Mouse (Mus musculus) fat pad, adult 2 months (tissue): ENCODE measurements around the gene Adora2a.
"Not testable (repeated sequence)": the region's sequence is repeated elsewhere in the genome, so short reads cannot be mapped to it uniquely, and the experiment has no call there.

Experiments
- DNase-seq: peaks from one replicate; pipeline ENCODE4 v3.0.0-alpha.2; 2011; ENCODE audit warnings: low read depth, low spot score; ENCODE audit errors: extremely low read depth

Gene Adora2a

DNA sequence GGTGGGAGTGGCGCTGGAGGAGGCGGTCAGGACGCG, at the start of gene Adora2a:
Gene Adora2a, plus strand, starts transcription at position 6 of the 36 bp plus-strand sequence.
- DNase-seq = no peak

DNA sequence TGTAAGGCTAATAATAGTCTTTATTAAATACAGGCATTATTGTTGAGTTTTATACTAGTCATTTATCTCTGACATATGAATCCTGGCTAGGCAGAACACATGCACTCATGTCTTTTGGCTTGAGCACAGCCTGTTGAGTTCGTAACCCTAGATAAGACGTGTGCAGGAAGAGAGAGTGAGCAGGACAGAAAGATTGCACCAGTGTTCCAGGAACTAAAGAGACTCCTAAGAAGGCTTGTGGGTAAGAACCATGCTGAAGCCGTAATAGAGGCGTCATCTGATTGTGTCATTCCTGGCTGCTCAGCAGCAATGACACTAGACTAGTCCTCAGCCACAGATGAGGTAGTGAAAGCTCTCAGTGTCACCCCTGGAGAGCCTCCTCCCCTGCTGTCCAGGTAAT, 43.7 kb upstream of the Adora2a start:
- DNase-seq = no peak

DNA sequence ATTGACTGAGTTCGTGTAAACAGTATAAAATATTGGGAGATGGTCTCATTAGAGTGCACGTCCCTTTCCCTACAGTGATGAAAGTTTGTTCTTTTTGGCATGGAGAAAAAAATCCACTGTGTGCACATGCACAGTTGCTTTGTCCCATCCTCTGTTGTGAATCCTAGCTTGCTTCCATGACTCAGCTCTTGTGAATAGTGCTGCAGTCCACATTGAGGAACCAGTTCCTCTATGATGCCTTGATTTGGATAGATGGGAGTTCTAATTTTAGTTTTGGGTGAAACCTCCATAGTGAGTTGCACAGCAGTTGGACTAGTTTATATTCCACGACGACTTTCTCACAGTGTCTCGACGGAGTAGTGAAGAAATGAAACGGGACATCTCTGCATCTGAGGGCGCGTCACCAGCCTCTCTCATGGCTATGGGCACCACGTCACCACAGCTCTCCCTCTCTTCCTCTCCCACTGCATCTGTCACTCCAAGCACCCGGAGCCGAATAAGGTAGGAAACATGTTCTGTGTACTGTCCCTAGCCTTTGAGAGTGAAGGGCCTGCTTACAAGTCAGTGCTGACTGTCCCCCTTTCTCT, 40.2 kb upstream of the Adora2a start:
- DNase-seq = no peak

DNA sequence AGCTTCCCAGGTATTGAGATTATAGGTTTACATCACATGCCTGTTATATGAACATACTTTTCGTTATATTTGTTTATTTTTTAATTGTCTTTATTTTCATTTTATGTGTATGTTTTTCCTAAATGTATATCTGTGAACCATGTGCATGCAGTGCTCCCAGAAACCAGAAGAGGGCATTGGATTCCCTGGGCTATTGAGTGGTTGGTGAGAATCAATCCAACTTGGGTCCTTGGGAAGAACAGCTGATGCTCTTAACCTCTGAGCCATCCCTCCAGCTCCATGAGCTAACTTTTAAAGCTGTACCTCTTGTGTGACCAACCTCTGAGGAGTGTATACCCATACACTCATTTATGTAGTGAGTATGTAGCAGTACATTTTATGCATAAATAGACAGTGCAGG, 39.2 kb upstream of the Adora2a start:
- DNase-seq = no peak

DNA sequence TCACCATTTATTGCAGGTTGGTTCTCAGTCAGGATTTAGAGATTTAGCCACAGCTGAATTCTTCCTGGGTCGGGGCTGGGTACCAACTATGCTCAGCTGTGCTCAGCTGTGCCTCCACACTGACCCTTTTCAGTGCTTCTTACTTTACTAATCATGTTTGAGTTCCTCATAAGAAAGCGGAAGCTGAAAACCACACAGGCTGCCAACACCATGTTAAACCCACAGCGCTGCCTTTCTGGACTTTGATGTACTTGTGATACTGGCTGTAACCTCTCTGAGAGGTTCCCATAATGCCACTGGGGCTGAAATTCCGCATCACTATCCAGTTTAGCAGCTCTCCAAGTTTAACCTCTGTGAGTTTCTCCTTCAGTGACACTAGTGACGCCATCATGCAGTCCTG, 34.0 kb upstream of the Adora2a start:
- no peak for DNase-seq

DNA sequence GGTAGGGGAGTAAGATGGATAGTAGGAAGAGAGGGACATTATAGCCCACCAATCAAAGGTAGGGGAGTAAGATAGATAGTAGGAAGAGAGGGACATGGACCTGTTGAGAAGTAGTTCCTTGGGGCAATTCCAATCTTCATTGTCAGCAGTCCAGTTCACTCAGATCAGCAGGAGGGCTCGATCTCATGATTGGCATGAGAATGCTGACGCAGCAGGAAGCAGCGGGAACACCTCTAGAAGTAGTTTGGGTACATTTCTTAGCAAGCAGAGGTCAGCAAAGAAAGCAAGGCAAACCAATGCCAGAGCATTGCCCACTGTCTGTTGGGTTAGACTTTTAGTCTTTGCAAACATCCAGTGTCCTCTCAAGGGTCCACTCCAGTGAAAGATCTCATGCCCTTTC, 32.9 kb upstream of the Adora2a start:
- no peak for DNase-seq

DNA sequence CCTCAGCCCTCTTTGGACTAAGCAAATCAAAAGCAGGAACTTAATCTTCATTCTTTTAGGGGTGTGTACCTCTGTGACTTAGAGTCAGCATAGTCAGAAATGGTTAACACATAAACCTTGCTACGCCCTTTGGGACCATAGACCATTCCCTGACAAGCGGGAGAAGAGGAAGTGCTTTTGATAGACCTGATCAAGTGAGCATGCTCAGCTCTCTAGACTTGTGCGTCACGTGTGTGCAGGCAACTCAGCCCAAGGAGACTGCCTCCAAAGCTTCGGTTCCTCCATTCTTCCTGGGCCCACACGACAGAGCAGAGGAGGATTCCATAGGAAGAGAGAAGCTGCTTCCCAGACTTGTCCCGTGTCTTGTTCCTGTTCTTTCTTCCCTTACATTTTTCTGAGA, 28.1 kb upstream of the Adora2a start:
- DNase-seq = no peak

DNA sequence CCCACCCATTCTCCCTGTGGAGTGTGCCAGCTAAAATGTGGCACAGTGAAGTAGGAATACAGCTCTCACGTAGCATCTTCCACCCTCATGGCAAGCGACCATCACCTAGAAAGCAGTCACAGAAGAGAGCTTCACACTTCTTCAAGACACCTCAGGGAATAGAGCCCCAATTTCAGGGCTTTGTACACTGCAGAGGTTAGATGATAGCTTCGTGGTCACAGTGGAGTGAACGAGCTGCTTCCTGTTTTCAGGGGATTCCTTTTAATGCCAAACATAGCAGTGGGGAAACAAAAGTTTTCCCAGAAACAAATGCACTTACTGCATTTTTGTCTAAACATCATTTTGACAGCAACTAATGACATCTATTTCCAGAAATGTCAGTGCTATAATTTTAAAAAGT, 27.3 kb upstream of the Adora2a start:
- DNase-seq = no peak

DNA sequence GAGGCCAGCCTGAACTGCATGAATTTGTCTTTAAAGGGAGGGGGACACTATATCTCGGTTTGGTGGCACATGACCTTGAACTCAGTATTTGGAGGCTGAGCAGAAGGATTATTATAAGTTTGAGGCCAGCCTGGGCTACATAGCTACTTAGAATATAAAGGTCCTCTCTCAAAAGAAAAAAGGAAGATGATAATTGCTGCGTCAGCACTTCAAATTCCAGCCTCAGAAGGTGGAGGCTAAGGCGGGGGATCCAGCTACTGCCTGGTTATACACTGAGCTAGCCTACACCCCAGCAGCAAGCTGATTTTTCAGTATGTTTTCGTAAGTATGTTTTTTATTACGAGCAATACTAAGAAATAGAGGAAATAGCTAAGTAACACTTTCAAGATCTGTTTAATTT, 26.0 kb upstream of the Adora2a start:
- DNase-seq = no peak

DNA sequence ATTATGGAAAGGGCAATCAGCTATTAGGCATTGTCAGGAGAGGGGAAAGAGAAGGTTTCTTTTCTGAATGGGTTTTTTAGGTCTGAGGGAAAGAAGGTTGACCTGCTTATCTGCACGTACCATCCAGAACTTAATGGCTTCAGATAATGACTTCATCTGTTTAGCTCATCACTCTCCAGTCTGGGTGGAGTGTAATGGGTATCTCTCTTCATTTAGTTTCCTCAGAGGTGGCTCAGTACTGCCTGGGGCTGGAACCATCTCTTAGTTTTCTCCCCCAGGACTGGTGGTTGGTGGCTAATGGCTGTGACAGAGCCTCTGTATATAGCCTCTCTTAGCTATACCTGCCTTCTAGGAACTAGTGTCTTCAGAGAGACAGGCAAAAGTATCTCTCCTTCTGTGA, 25.3 kb upstream of the Adora2a start:
- no peak for DNase-seq

DNA sequence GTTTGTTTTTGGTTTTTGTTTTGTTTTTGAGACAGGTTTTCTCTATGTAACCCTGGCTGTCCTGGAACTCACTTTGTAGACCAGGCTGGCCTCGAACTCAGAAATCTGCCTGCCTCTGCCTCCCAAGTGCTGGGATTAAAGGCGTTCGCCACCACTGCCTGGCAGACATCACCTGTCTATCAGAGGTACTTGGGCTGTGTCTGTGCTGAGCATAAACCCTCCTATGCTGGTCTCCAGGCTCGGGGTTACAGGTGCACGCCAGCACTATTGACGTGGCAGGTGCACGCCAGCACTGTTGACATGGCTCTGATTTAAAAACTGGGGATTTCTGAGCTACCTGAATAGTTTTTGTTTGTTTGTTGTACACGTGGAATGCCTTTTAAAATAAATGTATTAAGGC, 24.5 kb upstream of the Adora2a start:
- not testable (repeated sequence) for DNase-seq

DNA sequence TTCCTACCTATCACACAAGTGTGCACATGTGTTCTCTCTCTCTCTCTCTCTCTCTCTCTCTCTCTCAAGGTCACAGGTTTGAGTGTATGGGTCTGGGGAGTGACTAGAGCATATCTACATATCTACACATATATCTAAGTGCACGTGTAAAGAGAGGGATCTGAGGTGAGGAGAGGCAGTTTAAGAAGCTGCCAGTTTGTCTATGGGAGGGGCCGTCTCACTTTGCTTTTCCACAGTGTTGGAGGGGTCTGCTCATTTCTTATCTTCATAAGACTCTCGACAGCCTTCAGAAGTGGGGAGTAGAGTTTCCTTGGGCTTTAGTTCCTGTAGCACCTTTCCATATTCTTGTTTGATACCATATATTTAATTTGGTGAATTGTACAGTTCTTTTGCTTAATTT, 23.4 kb upstream of the Adora2a start:
- no peak for DNase-seq

DNA sequence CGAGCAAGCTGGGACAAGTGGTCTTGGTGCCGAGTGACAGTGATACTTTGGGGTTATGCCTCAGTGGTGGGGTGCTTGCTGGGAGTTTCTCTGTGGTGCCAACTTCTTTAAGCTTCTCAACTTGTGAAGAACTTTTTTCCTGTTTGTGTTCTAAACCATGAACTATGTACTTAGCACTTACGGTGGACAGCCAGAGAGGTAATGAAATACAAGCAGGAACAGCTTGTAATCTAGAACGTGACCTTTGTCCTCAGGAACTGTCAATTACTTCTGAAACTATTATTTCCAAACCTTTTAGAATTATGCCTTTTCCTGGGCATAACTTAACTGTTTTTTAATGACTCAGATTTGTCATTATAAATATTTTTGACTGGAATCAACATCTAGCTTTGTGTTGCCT, 22.3 kb upstream of the Adora2a start:
- DNase-seq = no peak

DNA sequence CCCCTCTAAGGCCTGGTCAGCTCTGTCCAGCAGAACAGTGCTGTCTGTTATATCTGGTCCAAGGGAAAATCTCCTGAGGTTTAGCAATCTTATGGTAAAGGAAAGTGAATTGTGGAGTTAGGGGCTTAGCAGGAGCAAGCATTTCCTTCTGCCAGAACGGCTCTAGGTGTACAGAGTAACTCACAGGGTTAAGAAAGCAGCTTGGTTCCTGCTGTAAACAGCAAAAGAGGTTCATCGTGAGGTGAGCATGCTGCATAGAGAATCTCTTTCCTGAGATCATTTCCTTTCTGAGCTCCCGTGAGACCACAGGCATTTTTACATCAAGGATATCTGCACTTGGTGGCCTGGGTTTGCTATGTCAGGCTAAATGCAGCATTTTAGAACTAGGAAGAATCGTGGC, 21.8 kb upstream of the Adora2a start:
- no peak for DNase-seq

DNA sequence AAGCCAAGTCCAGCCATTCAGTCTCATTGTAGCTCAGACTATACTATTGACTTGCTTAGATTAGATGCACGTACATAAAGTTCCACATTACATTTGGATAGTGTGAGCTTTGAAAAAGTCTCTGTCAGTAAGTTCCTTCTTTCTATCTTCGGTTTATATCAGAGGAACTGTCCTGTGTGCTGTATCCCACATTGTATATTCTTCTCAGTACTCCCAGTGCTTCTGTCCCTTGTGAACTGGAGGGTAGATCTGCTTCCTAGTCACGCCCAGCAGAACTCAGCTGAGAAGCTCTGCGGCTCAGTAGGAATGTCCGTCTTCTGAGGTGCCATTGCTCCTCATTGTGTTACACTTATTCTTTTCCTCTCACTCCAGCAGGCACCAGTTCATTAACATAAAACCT, 18.1 kb upstream of the Adora2a start:
- DNase-seq = no peak

DNA sequence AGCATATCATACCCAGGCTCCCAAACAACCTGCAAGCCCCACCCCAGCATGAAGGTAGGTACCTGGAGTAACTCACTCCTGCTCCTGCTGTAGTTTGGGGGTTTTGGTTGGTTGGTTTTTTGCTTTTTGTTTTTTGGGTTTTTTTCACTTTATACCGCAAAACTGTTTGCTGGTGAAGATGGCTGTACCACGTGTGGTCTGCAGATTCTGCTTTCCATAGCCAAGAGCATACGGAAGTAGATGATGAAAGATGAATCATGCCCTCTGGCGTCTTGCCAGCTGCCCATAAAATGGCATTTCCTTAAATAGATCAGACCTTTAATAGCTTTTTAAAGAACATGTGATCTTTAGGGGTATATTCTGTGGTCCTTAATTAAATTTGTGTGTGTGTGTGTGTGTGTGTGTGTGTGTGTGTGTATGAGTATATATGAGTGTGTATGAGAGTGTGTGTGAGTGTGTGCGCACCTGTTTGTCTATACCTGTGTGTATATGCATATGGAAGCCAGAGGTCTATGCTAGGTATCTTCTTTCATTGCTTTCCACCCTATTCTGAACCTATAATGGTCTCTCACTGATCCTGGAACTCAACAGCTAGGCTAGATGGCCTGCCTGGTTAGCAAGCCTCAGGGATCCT, 16.8 kb upstream of the Adora2a start:
- DNase-seq = peak; percentile 11

DNA sequence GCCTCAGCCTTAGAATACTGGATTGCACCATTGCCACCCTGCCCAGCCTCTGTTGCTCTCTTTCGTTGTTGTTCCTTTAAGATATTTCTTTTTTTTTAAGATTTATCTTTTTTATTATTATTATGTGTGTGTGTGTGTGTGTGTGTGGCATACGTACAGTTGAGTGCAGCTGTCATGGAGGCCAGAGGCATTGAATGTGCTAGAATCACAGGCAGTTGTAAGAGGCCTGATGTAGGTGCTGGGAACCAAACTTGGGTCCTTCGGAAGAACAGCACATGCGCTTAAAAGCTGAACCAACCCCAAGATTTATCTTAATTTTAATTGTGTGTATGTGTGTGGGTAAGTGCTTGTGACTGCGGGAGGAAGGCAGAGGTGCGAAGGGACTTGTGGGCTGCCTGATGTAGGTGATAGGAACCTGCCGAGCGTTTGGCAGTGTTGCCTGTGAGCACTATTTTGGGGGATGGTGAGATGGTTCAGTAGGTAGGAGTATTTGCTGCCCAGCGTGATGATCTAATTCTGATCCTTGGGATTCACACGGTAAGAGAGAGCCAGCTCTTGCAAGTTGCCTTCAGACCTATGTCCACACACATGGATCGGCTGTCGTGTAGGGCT, 15.4 kb upstream of the Adora2a start:
- DNase-seq = no peak

DNA sequence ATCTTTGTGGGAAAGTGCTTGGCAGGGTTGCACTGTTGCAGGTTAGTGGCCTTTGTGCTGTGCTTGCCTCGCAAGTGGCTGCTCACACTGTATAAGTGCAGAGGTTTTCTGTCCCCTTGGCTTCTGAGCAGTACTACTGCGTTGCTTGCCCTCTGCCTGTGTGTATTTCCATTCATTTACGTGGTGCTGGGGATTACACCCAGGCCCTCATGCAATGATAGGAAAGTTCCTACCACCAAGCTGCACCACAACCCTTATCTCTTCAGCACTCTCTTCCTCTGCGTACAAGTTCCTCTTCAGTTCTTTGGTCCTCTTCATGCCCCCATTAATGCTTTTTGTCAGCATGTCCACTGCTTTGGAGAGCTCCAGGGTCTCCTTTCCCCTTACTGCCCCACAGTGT, 14.7 kb upstream of the Adora2a start:
- DNase-seq = no peak

DNA sequence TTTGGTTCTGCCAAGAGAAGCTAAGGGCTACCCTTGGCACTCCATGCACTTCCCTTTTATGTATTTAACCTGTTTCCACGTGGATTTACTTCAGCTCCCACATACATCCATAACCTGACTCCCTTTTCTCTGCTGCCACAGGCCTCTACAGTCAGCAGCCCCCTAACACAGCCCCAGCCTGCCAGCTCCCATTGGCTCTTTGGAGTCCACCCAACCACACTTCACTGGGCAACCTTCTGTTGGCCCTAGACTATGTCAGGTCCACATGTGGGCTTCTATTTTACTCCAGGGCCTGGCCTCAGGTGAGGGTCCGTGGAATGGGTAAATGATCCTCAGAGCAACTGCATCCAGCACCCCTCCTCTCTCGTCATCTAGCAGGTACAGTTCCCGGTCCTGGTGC, 14.1 kb upstream of the Adora2a start:
- no peak for DNase-seq

DNA sequence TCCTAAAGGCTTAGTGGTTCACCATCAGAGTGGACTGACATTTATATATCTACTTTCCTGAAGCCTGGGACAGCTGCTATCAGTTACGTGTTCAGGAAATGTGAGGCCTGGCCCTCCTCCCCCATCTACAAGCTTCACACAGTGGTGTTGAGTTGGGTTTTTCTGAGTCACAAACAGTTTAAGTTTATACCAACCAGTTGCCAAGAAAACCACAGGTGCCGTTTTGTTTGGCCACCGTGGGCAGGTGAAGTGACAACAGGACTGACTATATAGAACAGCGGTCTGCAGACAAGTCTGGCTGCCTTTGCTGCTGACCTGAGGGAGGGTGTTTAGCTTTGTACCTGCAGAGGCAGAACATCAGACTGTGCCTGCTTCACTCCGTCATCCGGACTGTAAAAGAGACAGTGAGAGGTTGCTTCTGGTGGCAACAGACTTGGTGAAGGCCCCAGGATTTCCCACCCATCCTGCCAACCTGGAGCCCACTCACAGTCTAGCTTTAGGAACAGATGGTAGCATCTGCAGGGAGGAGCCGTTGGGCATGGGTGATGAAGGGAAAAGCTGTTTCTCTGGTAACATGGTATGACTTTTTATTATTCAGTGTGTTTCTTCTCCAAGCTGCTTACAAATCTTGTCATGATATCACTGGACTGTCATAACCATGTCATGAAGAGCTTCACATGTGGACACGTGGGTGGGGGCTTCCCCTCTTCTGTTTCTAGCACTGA, 13.2 kb upstream of the Adora2a start:
- DNase-seq = no peak

DNA sequence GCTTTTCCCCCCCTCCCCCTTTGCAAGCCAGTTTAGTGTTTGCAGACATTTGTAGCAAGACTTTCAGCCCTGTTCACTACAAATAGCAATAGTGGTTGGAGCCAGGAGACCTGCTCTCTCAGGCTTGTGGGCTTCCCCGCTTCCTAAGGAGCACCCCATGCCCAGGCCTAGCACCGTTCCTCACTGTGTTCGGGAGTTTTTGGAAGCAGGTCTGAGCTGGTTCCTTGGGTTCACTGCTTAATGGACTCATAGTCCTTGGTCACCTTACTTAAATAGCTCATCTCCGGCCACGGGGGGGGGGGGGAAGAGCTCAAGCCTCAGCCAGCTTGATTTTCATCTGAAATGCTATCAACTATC, 12.7 kb upstream of the Adora2a start:
- DNase-seq = no peak

DNA sequence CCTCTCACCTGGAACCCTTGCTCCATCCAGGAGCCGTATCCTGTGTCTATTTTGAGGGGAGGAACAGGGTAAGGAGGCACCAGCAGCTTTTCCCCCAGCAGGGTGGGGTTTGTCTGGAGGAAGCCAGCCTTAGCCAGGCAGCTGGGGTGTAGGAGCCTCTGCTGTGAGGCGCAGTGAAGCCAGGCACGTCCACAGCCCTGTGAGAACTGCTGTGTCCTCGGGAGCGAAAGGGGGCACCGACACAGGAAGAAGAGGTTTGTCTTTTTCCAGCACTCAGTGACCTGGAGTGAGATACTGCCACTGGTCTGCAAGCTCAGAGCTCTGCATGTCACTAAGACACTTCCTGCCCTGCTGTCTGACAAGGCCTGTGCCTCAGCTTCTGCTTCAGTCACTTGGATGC, 12.3 kb upstream of the Adora2a start:
- DNase-seq = no peak

DNA sequence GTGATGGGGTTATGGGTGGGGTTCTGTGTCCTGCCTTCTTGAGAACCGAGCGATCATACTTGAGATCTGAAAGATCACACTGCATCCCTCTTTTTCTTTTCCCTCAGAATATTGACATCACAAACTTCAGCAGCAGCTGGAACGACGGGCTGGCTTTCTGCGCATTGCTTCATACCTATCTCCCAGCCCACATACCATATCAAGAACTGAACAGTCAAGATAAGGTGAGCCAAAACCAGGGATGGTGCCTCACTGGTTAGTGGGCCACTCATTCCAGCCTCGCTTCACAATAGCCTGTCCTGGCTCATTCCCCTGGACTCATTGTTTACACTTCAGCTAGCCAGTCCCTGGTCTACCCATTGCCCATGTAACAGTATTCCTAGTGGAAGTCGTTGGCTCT, 9.5 kb upstream of the Adora2a start:
- DNase-seq = no peak
